Mouse (Mus musculus) Patski (cell line): Measurements from ENCODE around the gene Rp2. TPM values are rescaled to one million over a fixed set of nuclear protein-coding genes. Genes with fewer than 3 reads are reported as not detected.
"Not testable (repeated sequence)": the region's sequence is repeated elsewhere in the genome, so short reads cannot be mapped to it uniquely, and the experiment has no call there.

ENCODE experiments used
- ATAC-seq: fragments of 100-300 bp; one replicate; pipeline ENCODE4 v1.8.0; 2021
- CTCF ChIA-PET: fragments of 350-600 bp; sonication (Branson Sonifier 250); formaldehyde crosslinking; loops from one replicate; lab custom pipeline; 2022; ENCODE audit warnings: inconsistent platforms; lab: Charles Lee
- POLR2A ChIA-PET: fragments of 350-600 bp; sonication (Branson Sonifier 250); formaldehyde crosslinking; loops from one replicate; lab custom pipeline; 2022; ENCODE audit warnings: antibody characterized with exemption, inconsistent platforms; lab: Charles Lee
- DNase-seq: peaks from one replicate; pipeline ENCODE4 v3.0.0-alpha.2; 2011; ENCODE audit warnings: low read depth, low spot score
- H3K27me3 ChIP-seq: fragments of 371-371 bp; one replicate; pipeline ENCODE4 v1.5.1; 2021
- CTCF ChIP-seq: fragments of 100-300 bp; IDR thresholded peaks from one replicate; pipeline ENCODE4 v1.5.1; 2021
- in situ Hi-C: fragments of 300-500 bp; cut with MboI; formaldehyde crosslinking; loops from 3 replicates; pipeline ENCODE4 v1.11.1; 2018; ENCODE audit warnings: low pct_unique_long_range_greater_than_20kb, mixed read lengths
- polyA plus RNA-seq: library from polyadenylated mRNA; unstranded; gene quantifications from one replicate; pipeline ENCODE4 v1.2.3, GENCODE M21; 2021

Gene Rp2
- polyA plus RNA-seq: 26.8 TPM

DNA sequence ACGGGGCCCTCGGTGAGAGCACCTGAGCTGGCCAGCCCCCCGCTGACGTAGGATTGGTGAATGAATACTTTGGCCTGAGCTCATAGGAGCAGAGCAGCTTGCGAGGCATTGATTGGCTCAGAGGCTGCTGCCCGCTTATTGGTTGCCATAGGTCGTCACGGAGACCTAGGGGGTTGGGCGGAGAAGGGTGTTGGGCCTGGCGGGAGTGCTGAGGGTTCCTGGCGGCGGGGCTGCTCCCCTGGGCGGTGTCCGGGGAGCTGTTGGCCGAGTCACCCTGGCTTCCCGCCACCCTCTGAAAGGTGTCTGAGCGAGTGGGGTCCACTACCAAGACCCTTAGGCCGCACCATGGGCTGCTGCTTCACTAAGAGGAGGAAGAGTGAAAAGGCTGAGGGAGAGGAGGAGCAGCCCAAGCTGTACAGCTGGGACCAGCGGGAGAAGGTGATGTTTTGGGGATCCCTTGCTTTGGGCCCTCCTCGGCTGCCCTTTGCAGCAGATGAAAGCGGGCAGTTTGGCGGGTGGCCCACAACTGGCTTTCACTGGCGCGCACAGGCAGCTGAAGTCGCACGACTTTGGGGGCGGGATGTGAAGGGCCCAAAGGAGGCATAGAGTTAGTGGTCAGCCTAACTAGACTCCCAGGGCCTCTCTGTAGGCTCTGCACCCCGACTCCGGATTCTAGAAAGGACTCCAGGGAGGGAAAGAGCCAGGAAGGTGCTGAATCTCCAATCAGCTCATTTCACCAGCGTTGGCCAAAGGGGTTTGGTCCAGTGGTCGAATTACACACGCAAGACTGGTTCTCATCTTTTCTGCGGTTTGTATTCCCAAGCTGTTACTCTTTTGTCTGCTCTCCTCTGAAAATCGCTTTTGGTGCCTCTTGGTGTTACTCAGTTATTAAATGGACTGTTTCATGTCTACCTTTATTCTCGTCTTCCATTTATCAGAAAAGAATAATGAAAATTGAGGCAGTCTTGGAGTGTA, at the start of gene Rp2:
Rp2 (plus strand) TSS at position 91 of the 975 bp plus-strand sequence.
- no peak for TF ChIP-seq CTCF
- ChIA-PET CTCF (no interaction called here), POLR2A (no interaction called here)
- DNase-seq (peak; percentile 13), ATAC-seq (peak; percentile 99)
- peaks cover 29% of the 10 kb centered on the region for H3K27me3 ChIP-seq
- in situ Hi-C loops: no loop called here

DNA sequence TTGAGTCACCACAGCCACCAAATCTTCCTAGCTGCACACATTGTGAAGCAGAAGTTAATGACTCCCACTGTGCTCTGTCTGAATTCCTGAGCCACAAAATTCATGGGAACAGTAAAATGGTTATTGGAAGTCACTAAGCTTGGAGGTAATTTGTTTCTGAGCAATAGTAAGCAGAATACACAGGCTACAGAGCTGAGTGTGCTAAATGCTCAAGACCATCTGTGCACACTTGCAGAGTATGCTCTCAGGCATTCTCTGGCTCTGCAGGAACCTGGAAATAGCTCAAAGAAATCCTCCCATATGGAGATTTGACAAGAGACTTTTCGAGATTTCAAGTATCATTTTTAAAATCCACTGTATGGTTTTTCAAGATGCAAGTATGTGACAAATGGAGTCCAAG, 31.5 kb upstream of the Rp2 start:
- ChIA-PET POLR2A (no interaction called here), CTCF (interaction anchor here (1.5 kb wide), 1 partner anchor 27 kb away, joined by 4 read pairs; no protein-coding TSS in a partner anchor)
- ATAC-seq: no peak

DNA sequence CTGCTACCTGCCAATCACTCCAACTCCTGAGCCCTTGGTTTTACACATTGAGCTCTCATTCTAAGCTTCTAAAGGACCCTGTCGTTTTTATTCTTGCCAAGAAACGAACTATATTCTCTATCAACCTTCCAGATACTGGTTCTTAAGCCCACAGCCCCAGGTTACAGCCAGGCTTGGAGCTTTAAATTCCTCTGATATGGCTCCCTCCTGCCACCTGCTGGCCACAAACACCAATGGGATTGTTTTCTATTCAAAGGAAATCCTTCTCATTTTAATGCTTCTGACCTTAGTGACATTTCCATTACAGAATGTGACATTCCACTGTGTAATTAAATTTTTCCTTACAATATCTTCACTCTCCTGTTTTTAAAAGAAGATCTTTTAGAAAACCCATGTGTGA, 28.6 kb upstream of the Rp2 start:
- peak; percentile 76 for TF ChIP-seq CTCF
- in situ Hi-C loops: loop anchor here (25.0 kb wide), 1 partner anchor 323 kb away; no protein-coding TSS in a partner anchor
- peaks cover 16% of the 10 kb centered on the region for H3K27me3 ChIP-seq
- ChIA-PET POLR2A (interaction anchor here (0.7 kb wide), 1 partner anchor 1660 kb away, joined by 9 read pairs; no protein-coding TSS in a partner anchor), CTCF (interaction anchor here (1.0 to 1.8 kb wide), 2 partner anchors 9 to 170 kb away, joined by 3 to 5 read pairs; no protein-coding TSS in a partner anchor)
- no peak for DNase-seq
- no peak for ATAC-seq

More for the DNA sequence above, 31.5 kb upstream of the Rp2 start:
- TF ChIP-seq CTCF: no peak
- H3K27me3 ChIP-seq: peaks cover 6% of the 10 kb centered on the region
- DNase-seq: no peak
- in situ Hi-C loops: loop anchor here (25.0 kb wide), 1 partner anchor 320 kb away; no protein-coding TSS in a partner anchor

DNA sequence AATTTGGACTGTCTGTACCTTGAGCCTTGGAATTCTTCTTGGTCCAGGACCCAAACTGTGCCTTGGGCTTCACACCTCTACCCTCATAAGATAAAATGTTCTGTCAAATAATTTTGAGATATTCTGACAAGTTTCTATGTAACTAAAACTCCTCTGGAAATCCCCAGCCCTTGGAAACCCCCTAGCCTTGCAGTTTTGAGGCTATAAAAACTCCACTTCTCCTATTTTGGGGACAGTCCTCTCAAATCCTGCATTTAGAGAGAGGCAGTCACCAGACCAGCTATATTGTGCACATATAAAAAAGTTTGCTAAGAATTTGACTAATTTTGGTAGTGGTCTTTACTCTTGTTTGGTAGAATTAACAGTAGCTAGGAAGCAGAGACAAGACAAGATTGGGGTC, 19.3 kb upstream of the Rp2 start:
- POLR2A ChIA-PET: no interaction called here

DNA sequence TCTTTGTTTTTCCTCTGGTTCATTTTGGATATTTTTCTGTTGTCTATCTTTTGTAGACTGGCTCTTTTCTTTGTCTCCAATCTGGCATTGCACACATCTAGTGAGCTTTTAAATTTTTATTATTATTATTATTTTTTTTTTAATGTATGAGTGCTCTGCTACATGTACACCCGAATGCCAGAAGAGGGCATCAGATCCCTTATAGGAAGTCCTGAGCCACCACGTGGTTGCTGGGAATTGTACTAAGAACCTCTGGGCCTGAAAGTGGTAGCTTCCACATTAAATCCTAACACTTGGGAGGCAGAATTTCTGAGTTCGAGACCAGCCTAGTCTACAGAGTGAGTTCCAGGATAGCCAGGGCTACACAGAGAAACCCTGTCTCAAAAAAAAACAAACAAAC, 17.9 kb upstream of the Rp2 start:
- CTCF ChIA-PET: no interaction called here
- ATAC-seq (no peak), DNase-seq (no peak)
- TF ChIP-seq CTCF: no peak
- in situ Hi-C loops: loop anchor here (25.0 kb wide), 1 partner anchor 334 kb away; no protein-coding TSS in a partner anchor
- H3K27me3 ChIP-seq: peaks cover 25% of the 10 kb centered on the region
- POLR2A ChIA-PET: interaction anchor here (0.7 kb wide), 1 partner anchor 9 kb away, joined by 3 read pairs; no protein-coding TSS in a partner anchor

More for the DNA sequence above, 19.3 kb upstream of the Rp2 start:
- no peak for ATAC-seq
- no peak for DNase-seq
- peaks cover 29% of the 10 kb centered on the region for H3K27me3 ChIP-seq
- CTCF ChIA-PET: no interaction called here
- in situ Hi-C loops: loop anchor here (5.0 to 25.0 kb wide), 2 partner anchors 183 to 333 kb away; no protein-coding TSS in a partner anchor
- no peak for TF ChIP-seq CTCF

DNA sequence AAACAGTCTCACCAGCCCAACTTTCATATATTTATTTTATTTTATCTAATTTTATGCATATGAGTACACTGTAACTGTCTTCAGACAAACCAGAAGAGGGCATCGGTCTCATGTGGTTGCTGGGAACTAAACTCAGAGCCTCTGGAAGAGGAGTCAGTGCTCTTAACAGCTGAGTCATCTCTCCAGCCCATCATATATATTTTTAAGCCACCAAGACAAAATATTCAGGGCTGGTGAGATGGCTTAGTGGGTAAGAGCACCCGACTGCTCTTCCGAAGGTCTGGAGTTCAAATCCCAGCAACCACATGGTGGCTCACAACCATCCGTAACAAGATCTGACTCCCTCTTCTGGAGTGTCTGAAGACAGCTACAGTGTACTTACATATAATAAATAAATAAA, 14.0 kb upstream of the Rp2 start:
- H3K27me3 ChIP-seq: peaks cover 27% of the 10 kb centered on the region
- POLR2A ChIA-PET, CTCF ChIA-PET, DNase-seq, ATAC-seq: not testable (repeated sequence)
- in situ Hi-C loops: loop anchor here (10.0 kb wide), 1 partner anchor 235 kb away; no protein-coding TSS in a partner anchor
- peak; percentile 22 for TF ChIP-seq CTCF

DNA sequence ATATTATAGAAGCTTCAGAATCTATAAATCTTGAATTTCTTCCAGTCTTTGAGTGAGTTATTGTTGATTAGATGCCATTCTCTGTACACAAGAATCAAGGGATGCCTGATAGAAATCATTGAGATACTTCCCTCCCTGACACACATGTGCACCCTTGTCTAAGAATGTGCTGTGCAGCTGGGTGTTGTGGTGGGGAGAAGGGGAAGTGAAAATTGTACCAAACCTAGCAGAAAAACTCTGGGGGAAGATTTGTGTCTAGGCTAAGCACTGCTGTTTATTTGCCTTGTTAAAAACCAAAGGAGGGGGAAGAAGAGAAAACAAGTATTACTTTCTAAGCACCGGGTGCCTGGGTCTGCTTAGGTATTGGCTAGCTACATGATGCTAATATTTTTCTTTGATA, 9.0 kb upstream of the Rp2 start:
- in situ Hi-C loops: loop anchor here (10.0 kb wide), 1 partner anchor 230 kb away; no protein-coding TSS in a partner anchor
- no peak for DNase-seq
- TF ChIP-seq CTCF: no peak
- H3K27me3 ChIP-seq: peaks cover 28% of the 10 kb centered on the region
- no peak for ATAC-seq
- ChIA-PET POLR2A (interaction anchor here (0.6 kb wide), 1 partner anchor 8 kb away, joined by 3 read pairs; no protein-coding TSS in a partner anchor), CTCF (no interaction called here)

DNA sequence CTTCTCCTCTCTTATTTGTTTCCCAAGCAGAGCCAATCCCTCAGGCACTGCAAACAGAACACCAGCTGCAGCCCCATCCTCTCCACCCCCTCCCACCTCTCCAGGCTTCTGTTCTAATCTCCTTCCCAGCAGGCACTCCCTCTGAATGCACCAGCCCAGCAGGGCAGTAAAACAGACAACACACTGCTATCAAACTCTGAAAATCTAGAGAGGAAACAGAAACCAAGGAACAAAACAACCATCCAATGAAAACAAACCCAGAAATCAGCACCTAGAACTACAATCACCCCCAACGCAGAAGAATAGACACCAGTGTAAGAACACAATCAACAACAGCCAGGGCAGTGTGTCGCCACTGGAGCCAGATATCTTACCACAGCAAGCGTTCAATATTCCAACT, 8.0 kb upstream of the Rp2 start:
- ATAC-seq (no peak), DNase-seq (no peak)
- TF ChIP-seq CTCF: no peak
- H3K27me3 ChIP-seq: peaks cover 28% of the 10 kb centered on the region
- ChIA-PET POLR2A (no interaction called here), CTCF (no interaction called here)
- in situ Hi-C loops: loop anchor here (10.0 kb wide), 1 partner anchor 228 kb away; no protein-coding TSS in a partner anchor

DNA sequence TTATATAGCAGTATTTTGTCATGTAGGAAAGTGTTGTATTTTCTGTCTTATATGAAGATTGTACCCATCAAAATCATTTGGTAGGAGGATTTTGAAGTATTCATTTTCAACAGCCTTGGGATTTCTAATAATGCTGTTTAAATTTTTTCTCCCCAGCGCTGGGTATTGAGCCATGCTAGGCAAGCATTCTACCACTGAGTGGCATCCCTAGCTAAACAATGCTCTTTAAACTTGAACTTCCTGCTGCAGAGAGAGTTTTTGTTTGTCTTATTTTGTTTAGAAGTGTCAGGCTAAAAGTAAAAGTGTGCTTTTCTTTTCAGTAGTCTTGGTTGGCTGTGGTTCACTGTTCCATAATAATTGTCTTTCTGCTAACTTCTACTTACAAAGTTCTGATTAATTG, 1.8 kb downstream of the Rp2 start:
- in situ Hi-C loops: no loop called here
- ATAC-seq (no peak), DNase-seq (no peak)
- peaks cover 37% of the 10 kb centered on the region for H3K27me3 ChIP-seq
- ChIA-PET CTCF (no interaction called here), POLR2A (interaction anchor here (1.4 kb wide), 1 partner anchor 11 kb away, joined by 4 read pairs; no protein-coding TSS in a partner anchor)
- no peak for TF ChIP-seq CTCF

DNA sequence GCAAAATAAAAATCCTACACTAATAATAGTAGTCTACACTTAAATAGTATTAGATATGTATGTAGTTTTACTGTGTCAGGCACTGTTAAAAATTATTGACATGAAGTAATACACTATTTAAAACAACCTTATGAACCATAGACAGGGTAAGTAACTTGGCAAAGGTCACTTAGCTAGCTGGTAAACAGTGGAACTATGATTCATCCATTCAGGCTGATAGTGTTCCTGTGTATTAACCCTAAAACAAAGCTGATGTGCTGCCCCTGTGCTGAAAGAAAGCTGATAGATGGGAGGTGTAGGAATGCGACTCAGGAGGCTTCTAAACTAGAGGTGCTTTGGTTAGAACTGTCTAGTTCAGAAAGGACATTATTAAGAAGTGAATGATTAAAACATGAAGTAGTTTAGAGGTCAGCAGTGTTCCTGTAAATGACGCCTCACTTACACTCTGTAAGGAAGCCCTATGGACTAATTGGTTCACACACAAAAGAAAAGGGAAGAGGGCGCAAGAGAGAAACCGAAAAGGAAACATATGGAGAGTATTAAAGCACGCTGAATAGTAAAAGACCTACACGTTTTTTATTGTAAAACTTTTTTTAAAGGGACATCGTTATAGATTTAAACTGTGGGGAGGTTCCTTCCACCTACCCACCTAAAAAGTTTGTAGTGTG, 15.2 kb downstream of the Rp2 start:
- in situ Hi-C loops: no loop called here
- POLR2A ChIA-PET: no interaction called here
- CTCF ChIA-PET: no interaction called here
- no peak for ATAC-seq
- TF ChIP-seq CTCF: no peak
- H3K27me3 ChIP-seq: peaks cover 41% of the 10 kb centered on the region
- DNase-seq: no peak
